Mouse (Mus musculus) testis, adult 2 months (tissue): ENCODE measurements around the gene Mast4.

Source experiments
- CTCF ChIP-seq: fragments of 200-500 bp; IDR thresholded peaks from 2 replicates; pipeline ENCODE4 v1.5.1; 2012; ENCODE audit warnings: low read depth, mild to moderate bottlenecking, inconsistent platforms, low read length, moderate library complexity; ENCODE audit not compliant: control insufficient read depth, insufficient read depth, insufficient replicate concordance
- POLR2A ChIP-seq: fragments of 200-500 bp; IDR thresholded peaks from 2 replicates; pipeline ENCODE4 v1.6.1; 2012; ENCODE audit warnings: low read depth, mild to moderate bottlenecking, inconsistent platforms, low read length, moderate library complexity; ENCODE audit not compliant: control insufficient read depth

DNA sequence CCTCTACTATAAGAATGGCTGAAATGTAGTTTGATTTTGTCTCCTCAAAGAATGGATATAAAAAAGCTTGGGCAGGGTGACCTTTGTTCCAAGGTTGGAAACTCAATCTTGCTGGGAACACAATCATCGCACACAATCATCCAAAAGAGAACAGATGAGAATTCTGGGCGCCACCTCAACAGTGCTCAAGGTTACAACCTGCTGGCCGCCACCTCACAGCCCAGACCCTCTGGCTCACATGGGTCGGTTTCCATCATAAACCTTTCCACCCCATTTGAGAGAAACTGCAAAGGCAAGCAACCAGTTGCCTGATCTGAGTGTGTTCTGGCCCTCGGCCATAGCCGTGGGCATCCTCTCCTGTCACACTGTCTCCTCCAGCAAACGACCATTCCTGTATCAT lies 414.6 kb downstream of the Mast4 start:
- TF ChIP-seq CTCF (no peak), POLR2A (no peak)
